Mouse (Mus musculus): ENCODE measurements around the gene Mcub. TPM values are rescaled to one million over a fixed set of nuclear protein-coding genes. Genes with fewer than 3 reads are reported as not detected.

The Mcub gene
- polyA plus RNA-seq, 2 experiments = 7.4 to 16.4 TPM

- DNase-seq (ENCODE audit: low read depth in 3 of 3, low spot score in 3 of 3) (no peak), ATAC-seq (ENCODE audit: insufficient read depth) (no peak)
- 86% methylated on average over 6 of the region's 6 CpGs for WGBS (ENCODE audit: insufficient replicate concordance)
- Histone ChIP-seq H3K4me3 (ENCODE audit: insufficient read depth in 1 of 2, low read depth in 2 of 2, low read length in 2 of 2) (no peak overlapping the region), H3K9ac (replicated peaks) (no peak overlapping the region), H3K4me1 (replicated peaks; ENCODE audit: control insufficient read depth in 2 of 2, insufficient read depth in 2 of 2, low read length in 1 of 2) (no peaks in the 10 kb centered on the region), H3K27me3 (ENCODE audit: control insufficient read depth, insufficient read depth, low read length) (no peaks in the 10 kb centered on the region), H3K9me3 (ENCODE audit: control insufficient read depth, low read length) (no peaks in the 10 kb centered on the region), H3K36me3 (replicated peaks; ENCODE audit: control insufficient read depth, insufficient read depth, low read depth) (peaks cover 22% of the 10 kb centered on the region), H3K4me2 (ENCODE audit: low read depth) (no peak overlapping the region), H3K27ac (no peak overlapping the region)
- TF ChIP-seq CTCF (IDR thresholded peaks at IDR 0.05; ENCODE audit: low read depth) = no peak
- no peak for TF ChIP-seq EP300 (IDR thresholded peaks at IDR 0.05; ENCODE audit: low read depth)
Measured at GRCm38 (mm10) chr3:129998526-129998925, 28.5 kb upstream of the Mcub start.

- DNase-seq (ENCODE audit: low read depth in 3 of 3, low spot score in 3 of 3) (no peak), ATAC-seq (ENCODE audit: insufficient read depth) (no peak)
- H3K9me3 ChIP-seq (ENCODE audit: control insufficient read depth, low read length) = no peaks in the 10 kb centered on the region
- WGBS (ENCODE audit: insufficient replicate concordance) = 78% methylated on average over 7 of the region's 7 CpGs
- H3K27ac ChIP-seq = no peak overlapping the region
- no peak overlapping the region for H3K4me3 ChIP-seq (ENCODE audit: insufficient read depth in 1 of 2, low read depth in 2 of 2, low read length in 2 of 2)
- no peak overlapping the region for H3K4me2 ChIP-seq (ENCODE audit: low read depth)
- TF ChIP-seq CTCF (IDR thresholded peaks at IDR 0.05; ENCODE audit: low read depth) = no peak
- TF ChIP-seq EP300 (IDR thresholded peaks at IDR 0.05; ENCODE audit: low read depth) = no peak
- H3K36me3 ChIP-seq (replicated peaks; ENCODE audit: control insufficient read depth, insufficient read depth, low read depth) = peaks cover 25% of the 10 kb centered on the region
- H3K27me3 ChIP-seq (ENCODE audit: control insufficient read depth, insufficient read depth, low read length) = no peaks in the 10 kb centered on the region
- H3K4me1 ChIP-seq (replicated peaks; ENCODE audit: control insufficient read depth in 2 of 2, insufficient read depth in 2 of 2, low read length in 1 of 2) = no peaks in the 10 kb centered on the region
- no peak overlapping the region for H3K9ac ChIP-seq (replicated peaks)
Measured at GRCm38 (mm10) chr3:129998001-129998400, 28.0 kb upstream of the Mcub start.

GRCm38 (mm10) chr3:129997324-129997723 is 27.3 kb upstream of the Mcub start:
- no peaks in the 10 kb centered on the region for H3K4me1 ChIP-seq (replicated peaks; ENCODE audit: control insufficient read depth in 2 of 2, insufficient read depth in 2 of 2, low read length in 1 of 2)
- no peaks in the 10 kb centered on the region for H3K27me3 ChIP-seq (ENCODE audit: control insufficient read depth, insufficient read depth, low read length)
- DNase-seq (ENCODE audit: low read depth in 3 of 3, low spot score in 3 of 3) (no peak), ATAC-seq (ENCODE audit: insufficient read depth) (no peak)
- H3K27ac ChIP-seq = no peak overlapping the region
- H3K36me3 ChIP-seq (replicated peaks; ENCODE audit: control insufficient read depth, insufficient read depth, low read depth) = peaks cover 24% of the 10 kb centered on the region
- H3K9me3 ChIP-seq (ENCODE audit: control insufficient read depth, low read length) = no peaks in the 10 kb centered on the region
- 73% methylated on average over 3 of the region's 3 CpGs for WGBS (ENCODE audit: insufficient replicate concordance)
- H3K4me3 ChIP-seq (ENCODE audit: insufficient read depth in 1 of 2, low read depth in 2 of 2, low read length in 2 of 2) = no peak overlapping the region
- H3K4me2 ChIP-seq (ENCODE audit: low read depth) = no peak overlapping the region
- no peak overlapping the region for H3K9ac ChIP-seq (replicated peaks)
- no peak for TF ChIP-seq CTCF (IDR thresholded peaks at IDR 0.05; ENCODE audit: low read depth)
- TF ChIP-seq EP300 (IDR thresholded peaks at IDR 0.05; ENCODE audit: low read depth) = no peak

GRCm38 (mm10) chr3:129987297-129987696 is 17.3 kb upstream of the Mcub start:
- peaks cover 31% of the 10 kb centered on the region for H3K36me3 ChIP-seq (replicated peaks; ENCODE audit: control insufficient read depth, insufficient read depth, low read depth)
- WGBS (ENCODE audit: insufficient replicate concordance) = 90% methylated on average over 13 of the region's 13 CpGs
- H3K9me3 ChIP-seq (ENCODE audit: control insufficient read depth, low read length) = no peaks in the 10 kb centered on the region
- DNase-seq (ENCODE audit: low read depth in 3 of 3, low spot score in 3 of 3) (no peak), ATAC-seq (ENCODE audit: insufficient read depth) (no peak)
- H3K27ac ChIP-seq = no peak overlapping the region
- no peak for TF ChIP-seq EP300 (IDR thresholded peaks at IDR 0.05; ENCODE audit: low read depth)
- no peak for TF ChIP-seq CTCF (IDR thresholded peaks at IDR 0.05; ENCODE audit: low read depth)
- H3K4me1 ChIP-seq (replicated peaks; ENCODE audit: control insufficient read depth in 2 of 2, insufficient read depth in 2 of 2, low read length in 1 of 2) = no peaks in the 10 kb centered on the region
- no peaks in the 10 kb centered on the region for H3K27me3 ChIP-seq (ENCODE audit: control insufficient read depth, insufficient read depth, low read length)
- H3K4me2 ChIP-seq (ENCODE audit: low read depth) = no peak overlapping the region
- H3K9ac ChIP-seq (replicated peaks) = no peak overlapping the region
- H3K4me3 ChIP-seq (ENCODE audit: insufficient read depth in 1 of 2, low read depth in 2 of 2, low read length in 2 of 2) = no peak overlapping the region

GRCm38 (mm10) chr3:129985335-129985734 is 15.3 kb upstream of the Mcub start:
- H3K27ac ChIP-seq = no peak overlapping the region
- TF ChIP-seq CTCF (IDR thresholded peaks at IDR 0.05; ENCODE audit: low read depth) = peak; percentile 57
- no peak for TF ChIP-seq EP300 (IDR thresholded peaks at IDR 0.05; ENCODE audit: low read depth)
- H3K4me1 ChIP-seq (replicated peaks; ENCODE audit: control insufficient read depth in 2 of 2, insufficient read depth in 2 of 2, low read length in 1 of 2) = no peaks in the 10 kb centered on the region
- H3K9ac ChIP-seq (replicated peaks) = no peak overlapping the region
- H3K36me3 ChIP-seq (replicated peaks; ENCODE audit: control insufficient read depth, insufficient read depth, low read depth) = peaks cover 28% of the 10 kb centered on the region
- no peak overlapping the region for H3K4me3 ChIP-seq (ENCODE audit: insufficient read depth in 1 of 2, low read depth in 2 of 2, low read length in 2 of 2)
- DNase-seq (ENCODE audit: low read depth in 3 of 3, low spot score in 3 of 3) (no peak), ATAC-seq (ENCODE audit: insufficient read depth) (no peak)
- WGBS (ENCODE audit: insufficient replicate concordance) = 78% methylated on average over 4 of the region's 4 CpGs
- H3K27me3 ChIP-seq (ENCODE audit: control insufficient read depth, insufficient read depth, low read length) = no peaks in the 10 kb centered on the region
- H3K4me2 ChIP-seq (ENCODE audit: low read depth) = no peak overlapping the region
- H3K9me3 ChIP-seq (ENCODE audit: control insufficient read depth, low read length) = no peaks in the 10 kb centered on the region
